Mouse (Mus musculus): Measurements from ENCODE around the gene Ift140. TPM values are rescaled to one million over a fixed set of nuclear protein-coding genes. Genes with fewer than 3 reads are reported as not detected.

The Ift140 gene
- polyA plus RNA-seq, 1 experiment from 2014 or later = 145 TPM

DNA sequence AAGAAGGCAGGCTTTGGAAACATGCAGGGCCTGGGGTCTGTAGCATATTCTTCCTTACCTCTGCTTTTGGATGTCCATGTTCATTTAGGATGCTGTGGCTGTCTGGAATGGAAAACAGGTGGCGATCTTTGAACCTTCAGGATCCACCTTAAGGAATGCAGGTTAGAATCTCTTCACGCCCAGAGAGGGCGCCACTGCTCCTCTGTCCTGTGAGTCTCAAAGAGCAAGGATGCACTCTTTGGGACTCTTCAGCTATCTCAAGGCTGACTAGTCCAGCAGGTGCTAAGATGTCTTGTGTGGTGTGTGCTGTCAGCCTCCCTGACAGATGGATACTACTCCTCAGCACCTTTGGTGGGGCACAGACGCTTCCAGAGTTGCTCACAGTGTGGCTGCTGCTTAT, 20.3 kb downstream of the Ift140 start:
- Histone ChIP-seq H3K36me3 (ENCODE audit: control insufficient read depth, insufficient read depth) (no peaks in the 10 kb centered on the region), H3K4me1 (ENCODE audit: control insufficient read depth, low read depth, low read length) (no peaks in the 10 kb centered on the region), H3K9me3 (replicated peaks; ENCODE audit: control insufficient read depth, low read length) (no peaks in the 10 kb centered on the region), H3K27me3 (ENCODE audit: control insufficient read depth, insufficient read depth, low read depth, low read length) (no peaks in the 10 kb centered on the region), H3K9ac (ENCODE audit: low read depth, low read length) (no peak overlapping the region), H3K27ac (ENCODE audit: low read length) (no peak overlapping the region), H3K4me2 (ENCODE audit: low read depth, low read length) (no peak overlapping the region), H3K4me3 (ENCODE audit: low read depth, low read length) (no peak overlapping the region)
- ATAC-seq (ENCODE audit: low read depth) = no peak
- WGBS (ENCODE audit: insufficient replicate concordance) = 68% methylated on average over 4 of the region's 4 CpGs

DNA sequence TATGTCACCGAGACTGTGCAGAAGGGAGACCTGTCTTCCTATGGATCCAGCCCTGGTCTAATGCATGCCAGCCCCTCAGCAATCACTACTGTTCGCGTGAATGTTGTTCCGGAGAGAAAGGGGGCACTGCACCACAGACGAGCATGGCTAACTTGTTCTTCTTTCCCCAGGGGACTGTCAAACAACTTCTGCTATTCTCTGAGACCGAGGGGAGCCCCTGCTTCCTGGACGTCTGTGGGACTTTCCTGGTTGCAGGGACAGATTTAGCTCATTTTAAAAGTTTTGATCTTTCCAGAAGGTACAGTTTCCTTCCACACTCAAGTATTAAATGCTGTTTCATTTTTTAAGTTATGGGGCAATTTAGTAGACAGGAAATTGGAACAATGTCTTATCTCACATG, 29.0 kb downstream of the Ift140 start:
- Histone ChIP-seq H3K27ac (ENCODE audit: low read length) (no peak overlapping the region), H3K36me3 (ENCODE audit: control insufficient read depth, insufficient read depth) (no peaks in the 10 kb centered on the region), H3K9me3 (replicated peaks; ENCODE audit: control insufficient read depth, low read length) (no peaks in the 10 kb centered on the region), H3K4me3 (ENCODE audit: low read depth, low read length) (no peak overlapping the region), H3K4me1 (ENCODE audit: control insufficient read depth, low read depth, low read length) (no peaks in the 10 kb centered on the region), H3K27me3 (ENCODE audit: control insufficient read depth, insufficient read depth, low read depth, low read length) (no peaks in the 10 kb centered on the region), H3K4me2 (ENCODE audit: low read depth, low read length) (no peak overlapping the region), H3K9ac (ENCODE audit: low read depth, low read length) (no peak overlapping the region)
- no peak for ATAC-seq (ENCODE audit: low read depth)
- 30% methylated on average over 7 of the region's 7 CpGs for WGBS (ENCODE audit: insufficient replicate concordance)

GRCm38 (mm10) chr17:25045281-25045680, 29.4 kb downstream of the Ift140 start:
- 73% methylated on average over 4 of the region's 4 CpGs for WGBS (ENCODE audit: insufficient replicate concordance)
- no peaks in the 10 kb centered on the region for H3K4me1 ChIP-seq (ENCODE audit: control insufficient read depth, low read depth, low read length)
- H3K36me3 ChIP-seq (ENCODE audit: control insufficient read depth, insufficient read depth) = no peaks in the 10 kb centered on the region
- H3K4me2 ChIP-seq (ENCODE audit: low read depth, low read length) = no peak overlapping the region
- no peaks in the 10 kb centered on the region for H3K27me3 ChIP-seq (ENCODE audit: control insufficient read depth, insufficient read depth, low read depth, low read length)
- no peak for ATAC-seq (ENCODE audit: low read depth)
- H3K4me3 ChIP-seq (ENCODE audit: low read depth, low read length) = no peak overlapping the region
- no peak overlapping the region for H3K27ac ChIP-seq (ENCODE audit: low read length)
- H3K9me3 ChIP-seq (replicated peaks; ENCODE audit: control insufficient read depth, low read length) = no peaks in the 10 kb centered on the region
- H3K9ac ChIP-seq (ENCODE audit: low read depth, low read length) = no peak overlapping the region

DNA sequence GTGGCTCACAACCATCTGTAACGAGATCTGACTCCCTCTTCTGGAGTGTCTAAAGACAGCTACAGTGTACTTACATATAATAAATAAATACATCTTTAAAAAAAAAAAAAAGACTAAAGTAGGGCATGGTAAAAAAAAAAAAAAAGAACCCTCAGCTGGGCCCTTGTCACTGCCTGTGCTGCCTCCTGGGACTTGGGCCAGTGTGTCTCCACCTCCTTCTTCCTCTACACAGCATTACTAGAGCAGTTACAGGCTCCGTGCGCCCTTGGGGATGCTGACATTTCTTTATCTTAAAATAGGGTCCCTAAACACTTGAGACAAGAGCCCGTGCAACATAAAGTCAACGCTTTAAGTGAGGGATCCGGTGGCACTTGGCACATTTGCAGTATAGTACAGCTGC, 31.3 kb downstream of the Ift140 start:
- H3K27ac ChIP-seq (ENCODE audit: low read length) = no peak overlapping the region
- ATAC-seq (ENCODE audit: low read depth) = no peak
- no peaks in the 10 kb centered on the region for H3K36me3 ChIP-seq (ENCODE audit: control insufficient read depth, insufficient read depth)
- H3K4me3 ChIP-seq (ENCODE audit: low read depth, low read length) = no peak overlapping the region
- WGBS (ENCODE audit: insufficient replicate concordance) = 81% methylated on average over 5 of the region's 6 CpGs
- H3K9me3 ChIP-seq (replicated peaks; ENCODE audit: control insufficient read depth, low read length) = no peaks in the 10 kb centered on the region
- H3K4me2 ChIP-seq (ENCODE audit: low read depth, low read length) = no peak overlapping the region
- H3K9ac ChIP-seq (ENCODE audit: low read depth, low read length) = no peak overlapping the region
- H3K27me3 ChIP-seq (ENCODE audit: control insufficient read depth, insufficient read depth, low read depth, low read length) = no peaks in the 10 kb centered on the region
- no peaks in the 10 kb centered on the region for H3K4me1 ChIP-seq (ENCODE audit: control insufficient read depth, low read depth, low read length)

- H3K36me3 ChIP-seq (ENCODE audit: control insufficient read depth, insufficient read depth) = no peaks in the 10 kb centered on the region
- H3K9ac ChIP-seq (ENCODE audit: low read depth, low read length) = no peak overlapping the region
- H3K4me3 ChIP-seq (ENCODE audit: low read depth, low read length) = no peak overlapping the region
- whole genome bisulfite sequencing (ENCODE audit: insufficient replicate concordance) = 66% methylated on average over 9 of the region's 9 CpGs
- no peak for ATAC-seq (ENCODE audit: low read depth)
- no peaks in the 10 kb centered on the region for H3K4me1 ChIP-seq (ENCODE audit: control insufficient read depth, low read depth, low read length)
- no peaks in the 10 kb centered on the region for H3K9me3 ChIP-seq (replicated peaks; ENCODE audit: control insufficient read depth, low read length)
- H3K27ac ChIP-seq (ENCODE audit: low read length) = no peak overlapping the region
- no peaks in the 10 kb centered on the region for H3K27me3 ChIP-seq (ENCODE audit: control insufficient read depth, insufficient read depth, low read depth, low read length)
- H3K4me2 ChIP-seq (ENCODE audit: low read depth, low read length) = no peak overlapping the region
These were observed 37.4 kb downstream of the Ift140 start for GRCm38 (mm10) chr17:25053274-25053673.

GRCm38 (mm10) chr17:25057041-25057440, 41.2 kb downstream of the Ift140 start:
- Histone ChIP-seq H3K4me2 (ENCODE audit: low read depth, low read length) (no peak overlapping the region), H3K4me1 (ENCODE audit: control insufficient read depth, low read depth, low read length) (no peaks in the 10 kb centered on the region), H3K36me3 (ENCODE audit: control insufficient read depth, insufficient read depth) (no peaks in the 10 kb centered on the region), H3K9me3 (replicated peaks; ENCODE audit: control insufficient read depth, low read length) (no peaks in the 10 kb centered on the region), H3K27me3 (ENCODE audit: control insufficient read depth, insufficient read depth, low read depth, low read length) (no peaks in the 10 kb centered on the region), H3K9ac (ENCODE audit: low read depth, low read length) (no peak overlapping the region), H3K4me3 (ENCODE audit: low read depth, low read length) (no peak overlapping the region), H3K27ac (ENCODE audit: low read length) (no peak overlapping the region)
- WGBS (ENCODE audit: insufficient replicate concordance) = 83% methylated on average over 6 of the region's 6 CpGs
- no peak for ATAC-seq (ENCODE audit: low read depth)

- H3K9me3 ChIP-seq (replicated peaks; ENCODE audit: control insufficient read depth, low read length) = no peaks in the 10 kb centered on the region
- H3K4me1 ChIP-seq (ENCODE audit: control insufficient read depth, low read depth, low read length) = peaks cover 19% of the 10 kb centered on the region
- H3K27me3 ChIP-seq (ENCODE audit: control insufficient read depth, insufficient read depth, low read depth, low read length) = no peaks in the 10 kb centered on the region
- 87% methylated on average over 4 of the region's 4 CpGs for WGBS (ENCODE audit: insufficient replicate concordance)
- H3K27ac ChIP-seq (ENCODE audit: low read length) = no peak overlapping the region
- no peaks in the 10 kb centered on the region for H3K36me3 ChIP-seq (ENCODE audit: control insufficient read depth, insufficient read depth)
- no peak overlapping the region for H3K9ac ChIP-seq (ENCODE audit: low read depth, low read length)
- no peak overlapping the region for H3K4me3 ChIP-seq (ENCODE audit: low read depth, low read length)
- no peak for ATAC-seq (ENCODE audit: low read depth)
- H3K4me2 ChIP-seq (ENCODE audit: low read depth, low read length) = no peak overlapping the region
These were observed 47.4 kb downstream of the Ift140 start for GRCm38 (mm10) chr17:25063261-25063660.

- H3K9ac ChIP-seq (ENCODE audit: low read depth, low read length) = no peak overlapping the region
- H3K4me3 ChIP-seq (ENCODE audit: low read depth, low read length) = no peak overlapping the region
- 37% methylated on average over 12 of the region's 12 CpGs for WGBS (ENCODE audit: insufficient replicate concordance)
- peaks cover 19% of the 10 kb centered on the region for H3K4me1 ChIP-seq (ENCODE audit: control insufficient read depth, low read depth, low read length)
- no peaks in the 10 kb centered on the region for H3K9me3 ChIP-seq (replicated peaks; ENCODE audit: control insufficient read depth, low read length)
- H3K4me2 ChIP-seq (ENCODE audit: low read depth, low read length) = no peak overlapping the region
- no peaks in the 10 kb centered on the region for H3K27me3 ChIP-seq (ENCODE audit: control insufficient read depth, insufficient read depth, low read depth, low read length)
- peak; percentile 65 for ATAC-seq (ENCODE audit: low read depth)
- H3K27ac ChIP-seq (ENCODE audit: low read length) = no peak overlapping the region
- no peaks in the 10 kb centered on the region for H3K36me3 ChIP-seq (ENCODE audit: control insufficient read depth, insufficient read depth)
These were observed 48.0 kb downstream of the Ift140 start for GRCm38 (mm10) chr17:25063872-25064271.

GRCm38 (mm10) chr17:25064351-25064750, 48.5 kb downstream of the Ift140 start:
- Histone ChIP-seq H3K4me2 (ENCODE audit: low read depth, low read length) (no peak overlapping the region), H3K9ac (ENCODE audit: low read depth, low read length) (no peak overlapping the region), H3K4me3 (ENCODE audit: low read depth, low read length) (no peak overlapping the region), H3K4me1 (ENCODE audit: control insufficient read depth, low read depth, low read length) (peaks cover 19% of the 10 kb centered on the region), H3K27ac (ENCODE audit: low read length) (no peak overlapping the region), H3K27me3 (ENCODE audit: control insufficient read depth, insufficient read depth, low read depth, low read length) (no peaks in the 10 kb centered on the region), H3K36me3 (ENCODE audit: control insufficient read depth, insufficient read depth) (no peaks in the 10 kb centered on the region), H3K9me3 (replicated peaks; ENCODE audit: control insufficient read depth, low read length) (no peaks in the 10 kb centered on the region)
- 60% methylated on average over 9 of the region's 9 CpGs for WGBS (ENCODE audit: insufficient replicate concordance)
- peak; percentile 44; the same call in 1 of the 2 replicates for ATAC-seq (ENCODE audit: low read depth)

- Histone ChIP-seq H3K27ac (ENCODE audit: low read length) (no peak overlapping the region), H3K4me1 (ENCODE audit: control insufficient read depth, low read depth, low read length) (peaks cover 19% of the 10 kb centered on the region), H3K9ac (ENCODE audit: low read depth, low read length) (no peak overlapping the region), H3K36me3 (ENCODE audit: control insufficient read depth, insufficient read depth) (no peaks in the 10 kb centered on the region), H3K4me3 (ENCODE audit: low read depth, low read length) (no peak overlapping the region), H3K4me2 (ENCODE audit: low read depth, low read length) (no peak overlapping the region), H3K9me3 (replicated peaks; ENCODE audit: control insufficient read depth, low read length) (no peaks in the 10 kb centered on the region), H3K27me3 (ENCODE audit: control insufficient read depth, insufficient read depth, low read depth, low read length) (no peaks in the 10 kb centered on the region)
- no peak for ATAC-seq (ENCODE audit: low read depth)
- WGBS (ENCODE audit: insufficient replicate concordance) = 67% methylated on average over 3 of the region's 3 CpGs
These were observed 49.3 kb downstream of the Ift140 start for GRCm38 (mm10) chr17:25065189-25065588.
